Mouse (Mus musculus) stomach, embryonic 15.5 days (tissue): ENCODE measurements around the gene Ace2. TPM values are rescaled to one million over a fixed set of nuclear protein-coding genes. Genes with fewer than 3 reads are reported as not detected.

Source experiments
- ATAC-seq: fragments of 200-750 bp; cut with Nextera tagmentation; 2 replicates; pipeline ENCODE4 v1.8.0; 2017; ENCODE audit warnings: low read depth, moderate number of reproducible peaks, moderate TSS enrichment; ENCODE audit not compliant: insufficient read depth, low FRiP score
- H3K27ac ChIP-seq: fragments of 300-500 bp; sonication (generic); 2 replicates; pipeline ENCODE4 v1.5.1; 2015; ENCODE audit warnings: mild to moderate bottlenecking, inconsistent platforms
- H3K27me3 ChIP-seq: fragments of 300-500 bp; sonication (generic); replicated peaks from 2 replicates; pipeline ENCODE4 v1.6.1; 2015; ENCODE audit warnings: inconsistent platforms
- H3K36me3 ChIP-seq: fragments of 300-500 bp; sonication (generic); 2 replicates; pipeline ENCODE4 v1.6.1; 2015; ENCODE audit warnings: inconsistent platforms
- H3K4me1 ChIP-seq: fragments of 300-500 bp; sonication (generic); 2 replicates; pipeline ENCODE4 v1.6.1; 2015; ENCODE audit warnings: inconsistent platforms
- H3K4me2 ChIP-seq: fragments of 300-500 bp; sonication (generic); 2 replicates; pipeline ENCODE4 v1.6.1; 2015; ENCODE audit warnings: mild to moderate bottlenecking, inconsistent platforms
- H3K4me3 ChIP-seq: fragments of 300-500 bp; sonication (generic); replicated peaks from 2 replicates; pipeline ENCODE4 v1.5.1; 2015; ENCODE audit warnings: inconsistent platforms
- H3K9ac ChIP-seq: fragments of 300-500 bp; sonication (generic); 2 replicates; pipeline ENCODE4 v1.6.1; 2015; ENCODE audit warnings: inconsistent platforms
- H3K9me3 ChIP-seq: fragments of 300-500 bp; sonication (generic); 2 replicates; pipeline ENCODE4 v1.6.1; 2016; ENCODE audit warnings: inconsistent platforms
- WGBS: fragments of 180-500 bp; shearing (Covaris S2); methylation state at CpG from one replicate; pipeline ENCODE4 v1.1.7; 2015; 5-methylcytosine and 5-hydroxymethylcytosine counted together
- polyA plus RNA-seq: library from polyadenylated mRNA; unstranded; fragments of >200 nt; fragmentation: Nextera tagmentation; extraction: Ambion mirVana; gene quantifications from 2 replicates; pipeline ENCODE4 v1.2.1, GENCODE M21; 2015

The Ace2 gene
- polyA plus RNA-seq, 1 experiment from 2014 or later = 11.5 TPM

DNA sequence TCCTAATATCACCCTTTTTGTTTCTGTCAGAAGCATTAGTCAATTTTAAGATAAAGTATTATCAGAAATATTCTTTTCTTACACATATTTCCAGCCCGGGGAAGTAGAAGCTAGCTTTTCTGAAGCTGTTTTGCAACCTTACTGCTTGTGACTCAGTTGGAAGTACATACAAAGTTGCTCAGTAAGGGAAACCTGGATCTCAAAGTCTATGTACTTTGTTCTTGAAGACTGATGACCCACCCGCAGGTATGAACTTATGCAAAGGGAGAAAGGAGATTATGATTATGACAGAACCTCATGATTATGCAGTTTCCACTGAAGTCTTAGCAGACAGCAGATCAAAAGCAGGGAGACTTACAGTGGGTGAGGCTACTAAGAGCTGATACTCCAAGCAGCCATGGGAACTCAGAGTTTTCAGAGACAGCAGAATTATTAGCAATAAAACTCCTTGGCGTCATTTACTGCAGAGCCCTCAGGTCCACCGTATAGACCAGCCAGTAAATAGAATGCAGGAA, 3.8 kb upstream of the Ace2 start:
- no peaks in the 10 kb centered on the region for H3K9me3 ChIP-seq
- no peaks in the 10 kb centered on the region for H3K4me1 ChIP-seq
- ATAC-seq = no peak
- 74% methylated on average over 4 of the region's 4 CpGs for WGBS
- H3K27ac ChIP-seq = no peak overlapping the region
- no peak overlapping the region for H3K9ac ChIP-seq
- H3K4me2 ChIP-seq = no peak overlapping the region
- no peaks in the 10 kb centered on the region for H3K36me3 ChIP-seq
- no peak overlapping the region for H3K4me3 ChIP-seq
- H3K27me3 ChIP-seq = no peaks in the 10 kb centered on the region

DNA sequence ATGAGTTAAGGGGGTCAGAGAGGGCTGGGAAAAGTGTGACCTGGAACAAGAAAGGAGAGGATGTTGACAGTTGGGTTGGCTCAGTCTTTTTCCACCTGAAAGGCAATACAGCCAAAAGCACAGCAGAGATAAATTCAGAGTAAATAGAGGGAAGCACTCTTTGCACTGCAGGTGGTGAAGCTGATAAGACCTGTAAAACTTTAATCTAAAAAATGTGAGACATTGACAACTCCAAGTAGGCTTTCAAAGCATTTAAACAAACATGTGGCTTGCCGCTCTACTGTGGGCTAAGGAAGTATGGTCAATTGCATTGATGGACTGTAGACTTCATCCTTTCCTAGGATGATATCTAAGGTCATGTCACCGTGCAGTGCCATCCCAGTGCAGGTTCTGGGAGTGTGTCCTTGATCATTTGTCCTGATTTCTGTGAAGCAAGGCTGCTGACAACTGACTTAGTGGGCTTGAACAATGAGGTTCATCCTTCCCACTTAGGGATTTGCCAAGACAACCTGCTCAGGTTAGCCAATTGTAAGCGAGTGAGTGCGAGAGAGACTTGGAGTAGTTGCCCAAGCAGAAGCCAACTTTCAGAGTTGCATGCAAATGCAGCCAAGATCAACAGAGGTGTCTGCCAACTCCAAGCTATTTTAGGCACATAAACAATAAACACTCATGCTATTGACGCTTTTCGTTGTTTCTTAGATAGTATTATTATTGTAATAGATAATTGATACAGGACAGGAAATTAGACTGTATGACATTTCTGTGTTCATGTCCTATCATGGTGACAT, 6.5 kb downstream of the Ace2 start:
- Histone ChIP-seq H3K4me2 (no peak overlapping the region), H3K36me3 (no peaks in the 10 kb centered on the region), H3K27ac (no peak overlapping the region), H3K4me1 (no peaks in the 10 kb centered on the region), H3K4me3 (no peak overlapping the region), H3K9me3 (no peaks in the 10 kb centered on the region), H3K27me3 (no peaks in the 10 kb centered on the region), H3K9ac (no peak overlapping the region)
- ATAC-seq = peak; percentile 78
- 72% methylated on average over 6 of the region's 6 CpGs for whole genome bisulfite sequencing

DNA sequence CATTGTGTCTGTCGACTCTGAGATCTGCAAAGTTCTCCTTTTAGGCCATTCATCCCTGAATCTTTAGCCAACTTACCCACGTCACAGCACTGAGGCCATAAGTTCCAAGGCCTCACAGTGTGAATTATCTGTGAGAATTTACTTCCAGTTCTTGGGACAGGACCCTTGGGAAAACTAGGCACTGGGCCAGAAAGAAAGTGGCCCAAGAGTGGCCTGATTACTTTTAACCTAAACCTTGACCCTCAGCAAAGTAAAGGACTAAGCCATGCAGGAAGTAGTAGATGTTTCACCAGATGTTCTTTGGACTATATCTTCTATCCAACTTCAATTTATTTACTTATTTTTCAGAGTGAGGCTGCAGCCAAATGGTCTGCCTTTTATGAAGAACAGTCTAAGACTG, 13.6 kb downstream of the Ace2 start:
- no peak overlapping the region for H3K4me3 ChIP-seq
- H3K36me3 ChIP-seq = no peaks in the 10 kb centered on the region
- H3K9ac ChIP-seq = no peak overlapping the region
- H3K27ac ChIP-seq = no peak overlapping the region
- H3K4me2 ChIP-seq = no peak overlapping the region
- no peaks in the 10 kb centered on the region for H3K27me3 ChIP-seq
- H3K4me1 ChIP-seq = no peaks in the 10 kb centered on the region
- 60% methylated on average over 2 of the region's 2 CpGs for WGBS
- ATAC-seq = no peak
- no peaks in the 10 kb centered on the region for H3K9me3 ChIP-seq

DNA sequence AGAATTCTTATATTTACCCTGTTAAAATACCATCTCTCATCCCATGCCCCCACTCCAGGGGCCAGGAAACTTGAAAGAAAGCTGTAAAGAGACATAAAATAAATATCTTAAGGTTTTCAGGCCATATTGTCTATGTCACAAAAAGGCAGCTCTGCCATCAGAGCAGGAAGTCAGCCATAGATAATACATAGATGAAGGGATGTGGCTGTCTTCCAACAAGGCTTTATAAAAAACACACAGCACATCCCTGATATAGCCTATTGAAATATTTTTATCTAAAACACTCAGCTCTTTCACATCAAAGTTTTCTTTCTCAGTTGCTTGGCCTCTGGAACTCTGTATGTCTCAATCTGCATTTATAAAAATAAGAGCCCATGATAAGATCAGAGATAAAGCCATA, 14.5 kb downstream of the Ace2 start:
- Histone ChIP-seq H3K4me3 (no peak overlapping the region), H3K4me1 (no peaks in the 10 kb centered on the region), H3K9me3 (no peaks in the 10 kb centered on the region), H3K36me3 (no peaks in the 10 kb centered on the region), H3K4me2 (no peak overlapping the region), H3K27ac (no peak overlapping the region), H3K27me3 (no peaks in the 10 kb centered on the region), H3K9ac (no peak overlapping the region)
- no peak for ATAC-seq

DNA sequence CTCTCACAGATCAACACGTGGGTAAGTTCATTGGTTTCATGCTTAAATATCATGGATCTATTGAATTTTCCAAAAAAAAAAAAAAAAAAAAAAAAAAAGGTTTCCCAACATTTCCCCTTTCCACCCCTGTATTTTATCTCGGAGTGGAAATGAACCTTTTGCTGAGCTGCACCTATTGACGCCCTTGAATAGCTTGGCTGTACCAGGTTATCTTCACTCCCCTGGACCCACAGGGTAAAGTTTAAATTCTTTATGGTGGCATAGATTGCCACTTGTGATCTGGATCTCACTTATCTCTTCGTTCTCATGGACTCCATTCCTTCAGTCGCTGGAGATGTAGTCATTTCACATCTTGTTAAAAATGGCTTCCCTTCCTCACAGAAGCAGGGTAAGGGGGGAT, 15.5 kb downstream of the Ace2 start:
- Histone ChIP-seq H3K27me3 (no peaks in the 10 kb centered on the region), H3K9me3 (no peaks in the 10 kb centered on the region), H3K4me1 (no peaks in the 10 kb centered on the region), H3K27ac (no peak overlapping the region), H3K9ac (no peak overlapping the region), H3K36me3 (no peaks in the 10 kb centered on the region), H3K4me2 (no peak overlapping the region), H3K4me3 (no peak overlapping the region)
- WGBS = 79% methylated on average over 5 of the region's 5 CpGs
- no peak for ATAC-seq

DNA sequence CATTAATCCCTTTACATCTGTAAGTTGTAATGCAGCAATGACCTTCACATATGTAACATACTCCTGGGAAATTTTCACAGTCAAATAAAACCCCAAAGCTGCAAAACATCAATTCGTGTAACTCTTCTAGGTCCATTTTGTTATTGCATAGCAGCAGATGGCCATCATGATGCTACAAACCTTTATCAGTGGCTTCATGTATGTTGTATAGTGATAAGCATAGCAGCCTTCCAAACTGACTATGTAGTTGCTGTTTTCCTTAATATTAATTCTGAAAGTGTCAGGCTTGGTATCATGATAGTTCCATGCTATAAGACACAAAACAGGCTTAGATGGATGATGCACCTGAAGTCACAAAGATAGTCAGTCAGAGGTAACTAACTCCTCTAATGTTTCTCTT, 25.5 kb downstream of the Ace2 start:
- no peaks in the 10 kb centered on the region for H3K4me1 ChIP-seq
- peak; percentile 58; the same call in 1 of the 2 replicates for ATAC-seq
- WGBS = 76% methylated on average over 1 of the region's 1 CpGs

DNA sequence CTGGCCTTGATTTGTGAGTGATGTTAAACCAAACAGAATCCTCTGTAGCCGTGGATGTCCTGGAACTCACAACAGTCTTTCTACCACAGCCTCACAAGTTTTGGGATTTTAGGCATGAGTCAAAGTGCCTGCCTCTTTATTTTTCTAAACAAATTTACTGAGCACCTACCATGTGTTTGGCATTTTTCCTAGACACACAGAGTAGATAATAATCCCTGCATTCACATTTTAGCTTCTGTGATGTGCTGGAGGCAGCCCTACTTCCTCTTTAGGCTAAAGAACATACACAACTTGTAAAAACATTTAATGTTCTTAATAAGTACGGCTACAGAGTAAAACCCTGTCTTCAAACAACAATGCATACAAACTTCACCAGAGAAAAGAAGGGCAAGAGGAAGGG, 31.9 kb downstream of the Ace2 start:
- Histone ChIP-seq H3K4me3 (no peak overlapping the region), H3K27ac (no peak overlapping the region), H3K4me1 (no peaks in the 10 kb centered on the region), H3K9ac (no peak overlapping the region), H3K36me3 (no peaks in the 10 kb centered on the region), H3K9me3 (no peaks in the 10 kb centered on the region), H3K4me2 (no peak overlapping the region), H3K27me3 (no peaks in the 10 kb centered on the region)
- ATAC-seq = no peak
- WGBS = 46% methylated on average over 2 of the region's 2 CpGs

More for the DNA sequence above, 25.5 kb downstream of the Ace2 start:
- Histone ChIP-seq H3K27ac (no peak overlapping the region), H3K4me3 (no peak overlapping the region), H3K9ac (no peak overlapping the region), H3K4me2 (no peak overlapping the region), H3K27me3 (no peaks in the 10 kb centered on the region), H3K9me3 (no peaks in the 10 kb centered on the region), H3K36me3 (no peaks in the 10 kb centered on the region)

DNA sequence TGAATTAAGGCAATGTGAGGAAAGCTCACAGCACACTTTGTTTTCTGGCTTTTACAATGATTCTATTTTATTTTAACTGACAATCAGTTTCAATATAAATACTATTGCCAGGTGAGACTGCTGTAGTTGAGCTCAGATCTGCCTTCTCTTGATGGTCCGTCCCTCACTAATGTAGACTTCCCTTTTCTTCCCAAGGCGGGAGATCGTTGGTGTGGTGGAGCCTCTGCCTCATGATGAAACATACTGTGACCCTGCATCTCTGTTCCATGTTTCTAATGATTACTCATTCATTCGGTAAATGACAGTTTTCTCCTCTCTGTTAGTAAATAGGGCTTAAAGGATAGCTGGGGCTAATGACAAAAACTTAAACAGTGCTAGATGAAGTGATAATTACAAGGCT, 34.7 kb downstream of the Ace2 start:
- Histone ChIP-seq H3K27me3 (no peaks in the 10 kb centered on the region), H3K27ac (no peak overlapping the region), H3K4me1 (no peaks in the 10 kb centered on the region), H3K9me3 (no peaks in the 10 kb centered on the region), H3K36me3 (no peaks in the 10 kb centered on the region), H3K9ac (no peak overlapping the region), H3K4me2 (no peak overlapping the region), H3K4me3 (no peak overlapping the region)
- WGBS = 80% methylated on average over 4 of the region's 4 CpGs
- ATAC-seq = no peak

DNA sequence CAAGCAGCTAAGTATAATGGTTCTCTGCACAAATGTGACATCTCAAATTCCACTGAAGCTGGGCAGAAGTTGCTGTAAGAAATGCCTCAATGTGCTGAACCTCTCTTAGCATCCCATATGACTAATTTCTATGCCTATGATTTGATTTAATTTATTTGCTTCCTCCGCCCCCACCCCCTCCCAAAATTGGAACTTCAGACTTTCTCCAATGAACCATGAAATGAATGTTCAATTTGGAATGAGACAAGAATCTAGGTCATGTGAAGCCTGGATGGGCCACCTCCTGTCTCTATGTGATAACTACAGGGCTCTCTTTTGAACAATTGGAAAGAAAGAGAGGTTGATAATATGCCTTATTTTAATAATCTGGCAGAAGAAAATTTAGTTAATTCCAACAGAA, 36.2 kb downstream of the Ace2 start:
- H3K9me3 ChIP-seq = no peaks in the 10 kb centered on the region
- H3K27ac ChIP-seq = no peak overlapping the region

DNA sequence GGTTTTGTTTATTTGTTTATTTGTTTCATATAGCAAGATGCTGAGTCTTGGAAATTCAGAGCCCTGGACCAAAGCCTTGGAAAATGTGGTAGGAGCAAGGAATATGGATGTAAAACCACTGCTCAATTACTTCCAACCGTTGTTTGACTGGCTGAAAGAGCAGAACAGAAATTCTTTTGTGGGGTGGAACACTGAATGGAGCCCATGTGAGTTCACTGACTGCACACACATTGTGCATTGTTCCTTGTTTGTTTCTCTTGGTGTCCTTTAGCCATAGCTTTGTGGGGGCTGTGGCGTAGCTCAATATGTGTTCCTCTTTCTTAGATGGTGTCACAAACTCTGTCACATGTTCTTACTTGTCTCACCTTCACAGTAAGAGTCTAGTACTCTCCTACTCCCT, 36.6 kb downstream of the Ace2 start:
- ATAC-seq = no peak
- Histone ChIP-seq H3K27ac (no peak overlapping the region), H3K4me2 (no peak overlapping the region), H3K9ac (no peak overlapping the region), H3K27me3 (no peaks in the 10 kb centered on the region), H3K4me1 (no peaks in the 10 kb centered on the region), H3K36me3 (no peaks in the 10 kb centered on the region), H3K4me3 (no peak overlapping the region), H3K9me3 (no peaks in the 10 kb centered on the region)
- WGBS = 71% methylated on average over 2 of the region's 2 CpGs

More for the DNA sequence above, 36.2 kb downstream of the Ace2 start:
- ATAC-seq = no peak
- no peaks in the 10 kb centered on the region for H3K4me1 ChIP-seq
- WGBS = 92% methylated on average over 1 of the region's 1 CpGs
- no peaks in the 10 kb centered on the region for H3K36me3 ChIP-seq
- H3K27me3 ChIP-seq = no peaks in the 10 kb centered on the region
- H3K4me3 ChIP-seq = no peak overlapping the region
- no peak overlapping the region for H3K9ac ChIP-seq
- H3K4me2 ChIP-seq = no peak overlapping the region

DNA sequence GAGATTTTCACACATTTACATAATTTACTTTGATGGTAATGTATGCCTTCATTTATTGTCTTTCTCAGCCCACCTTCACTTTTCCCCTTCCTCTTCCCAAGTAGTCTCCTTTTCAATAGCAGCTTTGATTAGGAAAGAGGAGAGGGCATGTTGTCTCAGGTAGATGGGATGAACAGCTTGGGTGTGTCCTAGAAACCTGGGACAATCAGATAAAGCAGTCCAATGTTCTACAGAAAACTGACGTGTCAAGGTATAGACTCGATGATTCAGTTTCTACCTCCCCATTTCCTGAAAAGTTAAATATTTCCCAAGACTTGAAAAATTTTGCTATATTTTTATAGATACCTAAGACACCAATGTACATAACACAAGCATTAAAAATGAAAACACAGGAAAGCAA, 39.7 kb downstream of the Ace2 start:
- no peak overlapping the region for H3K4me2 ChIP-seq
- 50% methylated on average over 2 of the region's 2 CpGs for WGBS
- no peaks in the 10 kb centered on the region for H3K9me3 ChIP-seq
- no peaks in the 10 kb centered on the region for H3K27me3 ChIP-seq
- H3K4me3 ChIP-seq = no peak overlapping the region
- no peaks in the 10 kb centered on the region for H3K36me3 ChIP-seq
- no peak overlapping the region for H3K9ac ChIP-seq
- no peaks in the 10 kb centered on the region for H3K4me1 ChIP-seq
- H3K27ac ChIP-seq = no peak overlapping the region
- ATAC-seq = no peak

DNA sequence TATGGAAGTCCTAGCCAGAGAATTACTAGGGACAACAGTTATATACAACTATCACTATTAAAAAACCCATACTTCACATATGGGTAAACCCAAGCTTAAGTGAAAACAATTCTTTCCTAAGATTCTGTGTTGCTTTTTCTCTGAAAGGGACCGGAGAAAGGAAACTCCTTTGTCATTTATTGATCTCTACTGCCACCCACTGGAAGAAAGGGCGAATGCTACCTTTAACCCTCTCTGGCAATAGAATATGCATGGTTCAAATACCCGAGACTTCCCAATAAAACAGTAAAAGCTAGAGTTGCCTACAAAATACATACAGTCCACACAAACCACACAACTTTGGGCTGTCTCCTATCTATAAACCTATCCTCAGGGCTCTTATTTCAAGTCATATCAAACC, 40.6 kb downstream of the Ace2 start:
- H3K4me3 ChIP-seq = no peak overlapping the region
- no peaks in the 10 kb centered on the region for H3K4me1 ChIP-seq
- WGBS = 15% methylated on average over 3 of the region's 3 CpGs
- no peaks in the 10 kb centered on the region for H3K36me3 ChIP-seq
- H3K27ac ChIP-seq = no peak overlapping the region
- H3K4me2 ChIP-seq = no peak overlapping the region
- no peak overlapping the region for H3K9ac ChIP-seq
- no peaks in the 10 kb centered on the region for H3K27me3 ChIP-seq
- no peaks in the 10 kb centered on the region for H3K9me3 ChIP-seq
- no peak for ATAC-seq

DNA sequence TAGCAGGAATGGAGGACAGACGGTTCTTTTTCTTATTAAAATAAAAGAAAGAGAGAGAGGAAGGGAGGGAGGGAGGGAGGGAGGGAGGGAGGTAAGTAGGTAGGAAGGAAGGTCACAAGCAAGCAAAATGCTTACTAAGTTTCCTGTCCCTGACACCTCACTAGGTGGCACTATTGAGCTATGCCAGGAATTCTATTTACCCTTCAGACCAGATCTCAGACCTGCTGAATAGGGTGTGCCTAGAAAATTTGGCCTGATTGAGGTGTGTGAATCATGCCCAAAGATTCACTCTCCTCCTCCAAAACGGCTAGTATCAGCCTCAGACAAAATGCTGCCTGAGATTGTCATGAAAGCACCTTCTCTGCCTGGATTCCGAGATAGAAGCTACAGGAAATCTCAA, 44.7 kb downstream of the Ace2 start:
- H3K27me3 ChIP-seq = no peaks in the 10 kb centered on the region
- no peaks in the 10 kb centered on the region for H3K4me1 ChIP-seq
- H3K4me2 ChIP-seq = no peak overlapping the region
- H3K4me3 ChIP-seq = no peak overlapping the region
- no peaks in the 10 kb centered on the region for H3K36me3 ChIP-seq
- H3K9me3 ChIP-seq = no peaks in the 10 kb centered on the region
- no peak overlapping the region for H3K9ac ChIP-seq
- no peak for ATAC-seq
- H3K27ac ChIP-seq = no peak overlapping the region
- WGBS = 40% methylated on average over 3 of the region's 3 CpGs
